Mouse (Mus musculus) heart, postnatal 36 days (tissue): Measurements from ENCODE around the gene 9130204L05Rik. TPM values are rescaled to one million over a fixed set of nuclear protein-coding genes. Genes with fewer than 3 reads are reported as not detected.

Experiments used
- DNase-seq, 2 experiments: peaks; one replicate each; pipeline ENCODE4 v3.0.0; 2021 to 2022
- intact Hi-C: fragments of 180-260 bp; cut with DNase I; formaldehyde crosslinking; loops from one replicate; pipeline ENCODE4 v1.15.1; 2025
- total RNA-seq, 2 experiments: library from RNA; stranded (reverse); gene quantifications; 2 replicates each; pipeline ENCODE4 v1.2.3; 2021

9130204L05Rik gene
- not detected for total RNA-seq

DNA sequence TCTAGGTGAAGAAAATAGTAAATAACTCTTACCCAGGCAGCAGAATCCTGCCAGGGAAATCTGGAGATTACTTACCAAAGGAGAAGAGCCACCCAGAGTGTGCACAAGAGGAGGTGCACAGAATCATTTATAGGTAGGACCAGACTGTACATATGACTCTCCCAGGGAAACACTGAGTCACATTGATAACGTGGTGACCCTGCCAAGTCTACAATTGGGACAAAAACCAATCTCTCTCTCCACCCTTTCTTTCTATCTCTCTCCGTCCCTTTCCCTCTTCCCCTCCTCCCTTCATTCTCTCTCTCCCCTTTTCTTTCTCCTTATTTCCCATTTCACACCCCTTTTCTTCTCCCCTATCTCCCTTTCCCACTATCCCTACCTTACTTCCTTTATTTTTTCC, at the start of gene 9130204L05Rik:
9130204L05Rik (minus strand) TSS at position 101 of the 400 bp plus-strand sequence.
- DNase-seq, result no peak
- intact Hi-C loops, result no loop called here

DNA sequence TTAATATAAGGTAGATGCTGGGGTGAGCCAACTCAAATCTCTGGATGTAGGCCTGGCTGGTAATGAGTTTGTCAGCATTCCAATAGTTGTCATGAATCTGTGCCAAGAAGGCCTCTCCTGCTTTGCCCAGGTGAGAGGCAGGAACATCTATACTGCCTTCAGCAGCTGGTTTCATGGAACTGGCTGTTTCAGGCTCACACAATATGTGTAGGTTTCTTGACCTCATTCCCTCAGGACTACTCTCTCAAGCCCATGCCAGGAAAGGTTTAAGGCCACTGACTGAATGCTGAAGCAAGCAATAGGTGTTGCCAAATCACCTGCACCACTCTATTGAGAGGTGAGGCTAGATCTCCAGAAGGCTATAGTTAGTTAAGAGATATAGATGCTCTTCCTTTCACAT, 18.1 kb upstream of the 9130204L05Rik start:
- intact Hi-C loops, result no loop called here
- DNase-seq, result no peak

DNA sequence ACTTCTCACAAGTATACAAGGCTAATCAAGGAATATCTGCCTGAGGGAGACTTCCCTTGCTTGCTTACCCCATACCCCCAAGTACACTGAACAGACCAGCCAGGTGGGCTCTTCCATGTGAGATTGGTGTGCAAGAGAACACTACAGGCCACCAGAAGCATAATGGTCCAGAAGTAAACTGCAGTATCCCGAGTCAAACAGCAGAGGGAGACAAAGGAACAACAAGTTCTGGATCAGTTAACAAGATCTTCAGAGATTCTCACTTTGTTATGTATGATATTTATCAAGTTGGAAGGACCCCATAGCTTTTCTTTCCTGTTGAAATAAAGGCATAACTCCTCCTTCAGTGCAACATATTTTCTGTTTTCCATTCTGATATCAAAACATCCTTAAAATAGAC, 31.4 kb downstream of the 9130204L05Rik start:
- no peak for DNase-seq
- intact Hi-C loops, result no loop called here

DNA sequence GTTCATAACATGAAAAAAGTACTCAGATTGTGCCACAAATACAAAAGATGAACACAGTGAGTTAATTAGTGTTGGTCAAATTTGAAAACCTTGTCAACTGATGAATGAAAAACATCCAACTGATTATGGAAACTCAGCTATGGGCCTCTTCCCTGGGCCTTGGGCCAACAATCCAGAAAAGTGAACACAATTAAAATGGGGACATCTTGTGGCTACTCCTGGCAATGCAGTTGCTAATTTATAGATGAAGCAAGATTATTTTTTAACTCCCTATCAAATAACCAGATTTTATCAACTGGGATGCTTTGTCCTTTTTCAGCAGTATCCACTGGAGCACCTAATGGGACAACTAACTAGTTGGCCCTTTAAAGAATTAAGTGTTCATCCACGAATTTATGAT, 37.9 kb downstream of the 9130204L05Rik start:
- intact Hi-C loops, result no loop called here
- DNase-seq, result no peak
